Mouse (Mus musculus): ENCODE measurements around the gene Txndc11. TPM values are rescaled to one million over a fixed set of nuclear protein-coding genes. Genes with fewer than 3 reads are reported as not detected.

The Txndc11 gene
- polyA plus RNA-seq (2021; fragmentation: Nextera tagmentation), result 10.9 and 15.5 TPM in 2 replicates
- long read RNA-seq, experiment 1, full-length matches to known transcripts, result 49 of 82 reads
- long read RNA-seq, experiment 1, partial matches to known transcripts, result 11 of 82 reads
- long read RNA-seq, experiment 1, other reads (novel, unspliced or antisense), result 22 of 82 reads
- long read RNA-seq, experiment 2, transcript Txndc11-201 (12 exons, 3,095 nt), result major isoform, 7 of 17 reads
- long read RNA-seq, experiment 2, partial matches to known transcripts, result 3 of 17 reads
- long read RNA-seq, experiment 2, other reads (novel, unspliced or antisense), result 7 of 17 reads

DNA sequence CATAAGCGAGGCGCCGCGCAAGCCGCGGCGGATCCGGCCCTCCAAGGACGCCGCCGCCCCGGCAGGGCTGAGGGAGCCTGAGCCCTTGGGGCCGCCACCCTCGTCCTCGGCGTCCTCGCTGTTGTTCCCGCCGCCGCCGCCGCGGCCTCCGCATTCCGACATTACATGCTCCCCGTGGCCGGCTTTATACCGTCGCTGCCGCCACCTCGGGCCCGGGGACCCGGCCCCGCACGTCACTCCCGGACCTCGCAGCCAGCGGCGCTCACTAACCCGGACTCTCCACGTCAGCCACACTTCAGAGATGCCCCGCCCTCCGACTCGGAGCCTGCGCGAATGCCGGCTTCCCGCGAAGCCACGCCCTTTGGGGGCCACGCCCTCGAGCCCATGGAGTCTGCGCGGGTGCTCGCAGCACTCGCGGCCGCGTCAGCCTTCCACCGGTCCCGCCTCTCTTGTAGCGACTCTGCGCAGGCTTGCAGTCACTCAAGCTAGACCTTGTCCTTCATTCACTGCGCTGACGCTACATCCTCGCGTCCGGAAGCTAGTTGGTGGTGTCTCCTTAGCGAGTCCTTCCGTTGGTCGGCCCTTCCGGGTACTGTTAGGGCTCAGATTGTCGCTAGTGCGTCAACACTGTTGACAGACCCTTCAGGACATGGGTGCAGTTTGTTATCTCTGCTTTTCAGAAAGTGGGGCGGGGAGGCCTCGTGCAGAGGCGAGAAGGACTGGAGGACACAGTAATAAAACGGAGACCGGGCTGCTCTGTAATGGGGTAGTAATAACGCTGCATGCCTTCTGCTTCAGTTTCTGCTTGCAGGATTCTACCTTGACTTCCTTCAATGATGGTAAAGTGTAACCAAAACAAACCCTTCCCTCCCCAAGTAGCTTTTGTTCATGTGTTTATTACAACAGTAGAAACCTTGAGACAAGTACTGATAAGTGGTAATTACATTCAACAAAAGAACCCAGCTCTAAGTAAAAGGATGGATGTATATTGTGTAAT, at the start of gene Txndc11:
TSS of gene Txndc11 (minus strand) at position 303 of the 997 bp plus-strand sequence.

DNA sequence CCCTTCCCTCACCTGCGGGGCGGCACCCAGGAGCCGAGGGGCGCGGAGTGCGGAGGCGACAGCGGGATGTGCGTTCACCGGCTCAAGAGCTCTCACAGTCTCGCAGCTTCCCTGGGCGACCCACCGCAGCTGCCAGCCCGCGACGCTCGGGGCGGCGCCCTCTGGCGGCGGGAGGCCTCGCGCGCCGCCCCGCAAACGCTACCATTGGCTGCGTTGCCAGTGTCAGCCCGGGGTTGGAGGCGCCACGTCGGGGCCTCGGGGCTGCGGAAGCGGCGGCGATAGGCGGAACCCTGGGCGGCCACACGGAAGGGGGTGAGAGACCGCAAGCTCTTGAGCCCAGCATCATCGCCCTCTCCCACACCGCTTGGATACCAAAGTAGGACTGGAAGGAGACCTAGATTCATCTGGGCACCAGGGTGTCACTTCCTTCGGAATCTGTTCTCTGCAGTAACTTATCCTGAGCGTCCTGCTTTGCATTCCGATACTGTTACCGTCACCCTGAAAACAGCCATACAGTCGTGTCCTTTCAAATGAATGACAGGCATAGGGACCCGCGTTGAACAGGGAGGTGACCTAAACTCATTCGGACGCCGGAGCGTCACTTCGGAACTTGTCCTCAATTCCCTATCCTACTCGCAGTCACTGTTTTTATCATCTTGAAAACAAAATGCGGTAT, 41.9 kb upstream of the Txndc11 start, which contains the start of gene Zc3h7a:
TSS of gene Zc3h7a (minus strand) at position 186 of the 676 bp plus-strand sequence.

DNA sequence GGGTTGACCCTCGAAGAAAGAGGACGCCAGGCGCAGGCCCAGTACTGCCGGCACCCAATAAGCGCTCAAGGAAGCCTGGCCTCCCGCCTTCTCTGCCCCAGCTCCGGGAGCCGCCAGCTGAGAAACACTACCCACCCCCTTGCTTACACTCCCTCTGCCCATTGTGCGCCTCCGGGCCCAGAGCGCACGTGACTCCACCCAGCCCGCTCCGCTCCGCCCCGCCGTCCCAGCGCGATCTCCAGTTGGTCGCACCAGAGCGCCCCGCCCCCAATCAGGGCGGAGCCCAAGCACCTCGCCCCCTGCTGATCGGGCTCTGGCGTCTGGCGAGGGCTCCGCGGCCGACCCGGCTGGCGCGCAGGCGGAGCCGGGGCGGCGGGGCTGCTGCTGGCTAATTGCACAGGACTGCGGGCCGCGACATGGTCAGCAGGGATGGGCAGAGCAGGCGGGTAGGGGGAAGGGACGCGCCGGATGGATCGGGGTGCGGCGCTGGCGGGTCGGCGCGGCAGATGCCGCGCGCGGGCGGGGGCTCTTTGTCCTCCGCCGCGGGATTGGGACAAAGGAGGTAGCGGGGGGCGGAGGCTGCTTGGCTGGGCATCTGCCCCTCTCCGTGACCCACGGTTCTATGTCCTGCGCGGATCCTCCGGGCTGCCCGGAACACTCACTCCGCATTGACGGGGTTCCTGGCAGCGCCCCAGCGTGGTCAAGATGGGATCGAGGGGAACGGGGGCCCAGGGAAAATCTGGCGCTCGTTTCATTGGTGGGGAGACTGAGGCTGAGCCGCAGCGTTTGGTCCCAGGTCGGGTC, 68.2 kb downstream of the Txndc11 start, which contains the start of gene Litaf:
TSS of gene Litaf (minus strand) at position 129 of the 804 bp plus-strand sequence.

DNA sequence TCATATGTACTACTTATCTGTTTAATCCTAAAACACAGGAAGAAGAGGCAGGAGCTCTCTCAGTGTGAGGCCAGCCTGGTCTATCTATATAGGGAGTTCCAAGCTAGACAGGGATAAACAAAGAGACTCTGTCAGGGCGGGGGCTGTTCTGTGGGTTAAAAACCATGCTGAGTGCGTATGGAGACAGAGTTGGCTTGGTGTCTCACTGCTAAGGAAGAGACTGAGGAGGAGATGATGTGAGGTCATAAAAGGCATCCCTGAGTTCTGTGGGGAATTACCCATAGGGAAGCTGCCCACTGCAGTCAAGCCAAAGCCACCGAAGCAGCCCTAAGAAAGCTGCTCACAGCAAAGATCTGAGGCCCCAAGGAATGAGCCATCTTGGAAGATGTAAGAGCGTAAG, 73.8 kb downstream of the Txndc11 start, which contains the start of gene Snn:
TSS of gene Snn (plus strand) at position 301 of the 400 bp plus-strand sequence.

Other genes with a start within 250 kb of the Txndc11 start
- gene Snn, start 73.7 kb downstream of the Txndc11 start, polyA plus RNA-seq (2021; fragmentation: Nextera tagmentation), result 44.2 and 75.8 TPM in 2 replicates
- 19.7 and 25.1 TPM in 2 replicates for gene Litaf, start 68.5 kb downstream of the Txndc11 start, polyA plus RNA-seq (2021; fragmentation: Nextera tagmentation)
- 9.5 and 13.9 TPM in 2 replicates for gene Zc3h7a, start 41.7 kb upstream of the Txndc11 start, polyA plus RNA-seq (2021; fragmentation: Nextera tagmentation)
- gene Rsl1d1, start 68.7 kb upstream of the Txndc11 start, polyA plus RNA-seq (2021; fragmentation: Nextera tagmentation), result 42.2 and 47.6 TPM in 2 replicates
- gene Gspt1, start 119.7 kb upstream of the Txndc11 start, polyA plus RNA-seq (2021; fragmentation: Nextera tagmentation), result 9.9 and 29.2 TPM in 2 replicates
- 1.6 and 2.5 TPM in 2 replicates for gene Tnfrsf17, start 179.2 kb upstream of the Txndc11 start, polyA plus RNA-seq (2021; fragmentation: Nextera tagmentation)
- 3.2 and 4.8 TPM in 2 replicates for gene Snx29, start 188.3 kb upstream of the Txndc11 start, polyA plus RNA-seq (2021; fragmentation: Nextera tagmentation)

Data from left cerebral cortex, adult 6 months (tissue).